Mouse (Mus musculus): ENCODE measurements around the gene Miga2. TPM values are rescaled to one million over a fixed set of nuclear protein-coding genes. Genes with fewer than 3 reads are reported as not detected.

Gene Miga2
- polyA plus RNA-seq, 2 experiments = 20.5 to 28.9 TPM

- WGBS = 94% methylated on average over 5 of the region's 5 CpGs
- no peaks in the 10 kb centered on the region for H3K4me1 ChIP-seq (ENCODE audit: control insufficient read depth, insufficient read depth, low read length)
- no peak for DNase-seq (ENCODE audit: low spot score)
- H3K4me3 ChIP-seq (replicated peaks; ENCODE audit: low read length) = no peak overlapping the region
- no peak overlapping the region for H3K27ac ChIP-seq (replicated peaks; ENCODE audit: low read depth, low read length)
- no peak for TF ChIP-seq POLR2A (IDR thresholded peaks at IDR 0.05; ENCODE audit: borderline replicate concordance, extremely low read depth, insufficient read depth, insufficient read length)
- no peaks in the 10 kb centered on the region for H3K9me3 ChIP-seq (ENCODE audit: control insufficient read depth, low read length)
- H3K4me2 ChIP-seq (replicated peaks; ENCODE audit: low read depth, low read length, severe bottlenecking) = no peak overlapping the region
- H3K9ac ChIP-seq (ENCODE audit: low read depth, low read length, severe bottlenecking) = no peak overlapping the region
- ATAC-seq (ENCODE audit: low FRiP score, low read depth) = no peak
- H3K36me3 ChIP-seq (ENCODE audit: control insufficient read depth, insufficient read depth, low read length) = peaks cover 99% of the 10 kb centered on the region
- H3K27me3 ChIP-seq (ENCODE audit: control insufficient read depth, insufficient read depth, low read length) = no peaks in the 10 kb centered on the region
Measured at GRCm38 (mm10) chr2:30325296-30325695, 38.7 kb upstream of the Miga2 start.

DNA sequence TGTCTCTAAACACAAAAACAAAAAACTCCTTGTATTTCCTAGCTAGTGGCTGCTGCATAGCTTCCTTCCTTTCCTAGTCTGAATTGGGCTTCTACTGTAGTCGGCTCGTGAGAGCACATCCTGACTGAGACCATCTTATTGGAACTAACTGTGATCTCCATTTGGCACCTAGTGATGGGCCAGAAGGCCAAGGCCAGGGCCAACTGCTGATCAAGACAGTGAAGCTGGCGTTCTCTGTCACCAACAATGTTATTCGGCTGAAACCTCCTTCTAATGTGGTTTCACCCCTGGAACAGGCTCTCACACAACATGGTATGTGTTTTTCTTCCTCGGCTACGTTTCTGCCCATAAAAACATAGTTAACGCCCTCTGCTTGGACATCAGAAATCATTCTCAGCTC lies 36.8 kb upstream of the Miga2 start:
- 90% methylated on average over 7 of the region's 7 CpGs for WGBS
- no peak for DNase-seq (ENCODE audit: low spot score)
- H3K27ac ChIP-seq (replicated peaks; ENCODE audit: low read depth, low read length) = no peak overlapping the region
- TF ChIP-seq POLR2A (IDR thresholded peaks at IDR 0.05; ENCODE audit: borderline replicate concordance, extremely low read depth, insufficient read depth, insufficient read length) = no peak
- no peak overlapping the region for H3K4me3 ChIP-seq (replicated peaks; ENCODE audit: low read length)
- peaks cover 98% of the 10 kb centered on the region for H3K36me3 ChIP-seq (ENCODE audit: control insufficient read depth, insufficient read depth, low read length)
- H3K9ac ChIP-seq (ENCODE audit: low read depth, low read length, severe bottlenecking) = no peak overlapping the region
- H3K27me3 ChIP-seq (ENCODE audit: control insufficient read depth, insufficient read depth, low read length) = no peaks in the 10 kb centered on the region
- ATAC-seq (ENCODE audit: low FRiP score, low read depth) = no peak
- H3K4me1 ChIP-seq (ENCODE audit: control insufficient read depth, insufficient read depth, low read length) = no peaks in the 10 kb centered on the region
- H3K4me2 ChIP-seq (replicated peaks; ENCODE audit: low read depth, low read length, severe bottlenecking) = no peak overlapping the region
- H3K9me3 ChIP-seq (ENCODE audit: control insufficient read depth, low read length) = no peaks in the 10 kb centered on the region

DNA sequence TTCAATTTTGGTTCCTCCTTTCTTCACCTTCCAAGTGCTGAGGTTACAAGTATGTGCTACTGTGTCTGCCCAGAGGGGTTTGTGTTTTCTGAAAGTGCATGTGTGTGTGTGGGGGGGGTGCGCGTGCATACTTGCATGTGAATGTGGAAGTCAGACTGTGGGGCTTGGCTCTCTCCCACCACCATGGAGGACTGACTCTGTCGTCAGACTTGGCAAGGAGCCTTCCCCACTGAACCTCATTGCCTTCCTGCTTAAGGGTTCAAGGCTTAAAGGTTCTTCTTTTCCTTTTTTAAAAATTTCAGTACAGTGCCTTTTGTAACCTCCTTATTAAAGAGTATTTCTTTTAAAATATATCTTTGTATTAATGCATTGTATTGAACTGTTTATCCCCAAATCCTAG lies 35.2 kb upstream of the Miga2 start:
- Histone ChIP-seq H3K9me3 (ENCODE audit: control insufficient read depth, low read length) (no peaks in the 10 kb centered on the region), H3K27me3 (ENCODE audit: control insufficient read depth, insufficient read depth, low read length) (no peaks in the 10 kb centered on the region), H3K4me1 (ENCODE audit: control insufficient read depth, insufficient read depth, low read length) (no peaks in the 10 kb centered on the region), H3K27ac (replicated peaks; ENCODE audit: low read depth, low read length) (no peak overlapping the region), H3K4me3 (replicated peaks; ENCODE audit: low read length) (no peak overlapping the region), H3K36me3 (ENCODE audit: control insufficient read depth, insufficient read depth, low read length) (peaks cover 98% of the 10 kb centered on the region), H3K4me2 (replicated peaks; ENCODE audit: low read depth, low read length, severe bottlenecking) (no peak overlapping the region), H3K9ac (ENCODE audit: low read depth, low read length, severe bottlenecking) (no peak overlapping the region)
- WGBS = 92% methylated on average over 3 of the region's 3 CpGs
- no peak for TF ChIP-seq POLR2A (IDR thresholded peaks at IDR 0.05; ENCODE audit: borderline replicate concordance, extremely low read depth, insufficient read depth, insufficient read length)
- ATAC-seq (ENCODE audit: low FRiP score, low read depth) (no peak), DNase-seq (ENCODE audit: low spot score) (no peak)

GRCm38 (mm10) chr2:30335324-30335723 lies 28.7 kb upstream of the Miga2 start:
- ATAC-seq (ENCODE audit: low FRiP score, low read depth) = no peak
- 95% methylated on average over 2 of the region's 2 CpGs for WGBS
- no peaks in the 10 kb centered on the region for H3K9me3 ChIP-seq (ENCODE audit: control insufficient read depth, low read length)
- H3K27ac ChIP-seq (replicated peaks; ENCODE audit: low read depth, low read length) = no peak overlapping the region
- H3K4me2 ChIP-seq (replicated peaks; ENCODE audit: low read depth, low read length, severe bottlenecking) = no peak overlapping the region
- H3K4me1 ChIP-seq (ENCODE audit: control insufficient read depth, insufficient read depth, low read length) = no peaks in the 10 kb centered on the region
- H3K27me3 ChIP-seq (ENCODE audit: control insufficient read depth, insufficient read depth, low read length) = no peaks in the 10 kb centered on the region
- H3K9ac ChIP-seq (ENCODE audit: low read depth, low read length, severe bottlenecking) = no peak overlapping the region
- TF ChIP-seq POLR2A (IDR thresholded peaks at IDR 0.05; ENCODE audit: borderline replicate concordance, extremely low read depth, insufficient read depth, insufficient read length) = no peak
- H3K4me3 ChIP-seq (replicated peaks; ENCODE audit: low read length) = no peak overlapping the region
- DNase-seq (ENCODE audit: low spot score) = no peak
- peaks cover 97% of the 10 kb centered on the region for H3K36me3 ChIP-seq (ENCODE audit: control insufficient read depth, insufficient read depth, low read length)

- 83% methylated on average over 16 of the region's 16 CpGs for WGBS
- Histone ChIP-seq H3K4me1 (ENCODE audit: control insufficient read depth, insufficient read depth, low read length) (no peaks in the 10 kb centered on the region), H3K4me3 (replicated peaks; ENCODE audit: low read length) (no peak overlapping the region), H3K27ac (replicated peaks; ENCODE audit: low read depth, low read length) (no peak overlapping the region), H3K36me3 (ENCODE audit: control insufficient read depth, insufficient read depth, low read length) (peaks cover 96% of the 10 kb centered on the region), H3K27me3 (ENCODE audit: control insufficient read depth, insufficient read depth, low read length) (no peaks in the 10 kb centered on the region), H3K9me3 (ENCODE audit: control insufficient read depth, low read length) (no peaks in the 10 kb centered on the region), H3K4me2 (replicated peaks; ENCODE audit: low read depth, low read length, severe bottlenecking) (no peak overlapping the region), H3K9ac (ENCODE audit: low read depth, low read length, severe bottlenecking) (no peak overlapping the region)
- DNase-seq (ENCODE audit: low spot score) = no peak
- ATAC-seq (ENCODE audit: low FRiP score, low read depth) = no peak
- TF ChIP-seq POLR2A (IDR thresholded peaks at IDR 0.05; ENCODE audit: borderline replicate concordance, extremely low read depth, insufficient read depth, insufficient read length) = no peak
Measured at GRCm38 (mm10) chr2:30336174-30336915, 27.7 kb upstream of the Miga2 start.

Data from limb, embryonic 14.5 days (tissue).